24 mouse cellular contexts compared by ENCODE assay signal in the genomic region with DNA sequence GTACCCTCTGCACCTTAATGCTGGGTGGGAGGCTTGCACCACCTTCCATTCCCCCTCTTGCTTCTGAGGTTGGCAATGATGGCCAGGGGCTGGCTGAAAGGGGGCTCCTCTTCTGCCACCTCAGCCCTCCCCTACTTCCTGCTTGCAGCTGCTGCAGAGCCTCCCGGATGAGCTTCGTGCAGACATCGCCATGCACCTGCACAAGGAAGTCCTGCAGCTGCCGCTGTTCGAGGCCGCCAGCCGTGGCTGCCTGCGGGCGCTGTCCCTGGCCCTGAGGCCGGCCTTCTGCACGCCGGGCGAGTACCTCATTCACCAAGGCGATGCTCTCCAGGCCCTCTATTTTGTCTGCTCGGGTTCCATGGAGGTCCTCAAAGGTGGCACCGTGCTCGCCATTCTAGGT. TPM values are rescaled to one million over a fixed set of nuclear protein-coding genes. Genes with fewer than 3 reads are reported as not detected.
A peak's percentile ranks its signal among the peaks of the same experiment; 100 is the strongest.
DNase-seq lines count a peak whose midpoint lies in the region; ATAC-seq lines count a peak whose summit lies in the region.
"Had no signal": no experiment of that assay in that cellular context is flagged by ENCODE, and none has a peak within 500 bp of the region (broad histone marks: within the 10 kb centered on the region; RNA-seq: fewer than 3 reads in every experiment).

No protein-coding gene starts in this region.

- no peak overlapping the region for H3K4me2 ChIP-seq in hindbrain, embryonic 11.5 days (replicated peaks; ENCODE audit: low read depth, low read length)
- H3K4me2 ChIP-seq: forebrain, embryonic 15.5 days; hindbrain, embryonic 13.5 days; intestine, embryonic 15.5 days; liver, embryonic 11.5 days; midbrain, embryonic 15.5 days had no signal

- no peaks in the 10 kb centered on the region for H3K36me3 ChIP-seq in hindbrain, embryonic 10.5 days
- no peaks in the 10 kb centered on the region for H3K36me3 ChIP-seq in hindbrain, embryonic 11.5 days (ENCODE audit: control insufficient read depth, insufficient read depth, low read length)
- no peaks in the 10 kb centered on the region for H3K36me3 ChIP-seq in splenic B cell, adult 2 months (ENCODE audit: control insufficient read depth, insufficient read depth, low read length, poor library complexity, severe bottlenecking)
- H3K36me3 ChIP-seq: embryonic facial prominence, embryonic 10.5 days; forebrain, embryonic 15.5 days; hindbrain, embryonic 13.5 days; intestine, embryonic 15.5 days; midbrain, embryonic 15.5 days had no signal

- H3K27me3 ChIP-seq in hindbrain, embryonic 10.5 days (ENCODE audit: insufficient read depth, poor library complexity, severe bottlenecking), result peaks cover 56% of the 10 kb centered on the region
- H3K27me3 ChIP-seq in hindbrain, embryonic 11.5 days (ENCODE audit: control insufficient read depth, insufficient read depth, low read length), result peaks cover 8% of the 10 kb centered on the region; the same call in 1 of the 2 replicates
- no peaks in the 10 kb centered on the region for H3K27me3 ChIP-seq in splenic B cell, adult 2 months (ENCODE audit: control insufficient read depth, insufficient read depth, low read length, poor library complexity, severe bottlenecking)

- no peaks in the 10 kb centered on the region for H3K9me3 ChIP-seq in hindbrain, embryonic 10.5 days
- no peaks in the 10 kb centered on the region for H3K9me3 ChIP-seq in hindbrain, embryonic 11.5 days (ENCODE audit: control insufficient read depth, low read length)
- H3K9me3 ChIP-seq: embryonic facial prominence, embryonic 10.5 days; forebrain, embryonic 15.5 days; hindbrain, embryonic 13.5 days; intestine, embryonic 15.5 days; midbrain, embryonic 15.5 days had no signal

- H3K9ac ChIP-seq in hindbrain, embryonic 11.5 days (ENCODE audit: low read depth, low read length), result no peak overlapping the region
- H3K9ac ChIP-seq: forebrain, embryonic 15.5 days; hindbrain, embryonic 13.5 days; intestine, embryonic 15.5 days; midbrain, embryonic 15.5 days had no signal

- no peak for ATAC-seq in hindbrain, embryonic 11.5 days (ENCODE audit: low FRiP score)
- peak; percentile 40 for ATAC-seq in activated CD4-positive, CD25-positive, alpha-beta regulatory T cell, adult 4 months
- no peak for ATAC-seq in erythroid progenitor cell, adult 5-6 weeks (replicated peaks; ENCODE audit: low FRiP score, poor library complexity, severe bottlenecking)
- ATAC-seq: forebrain, embryonic 15.5 days; midbrain, embryonic 15.5 days had no signal

- H3K4me1 ChIP-seq in hindbrain, embryonic 10.5 days (replicated peaks), result peaks cover 31% of the 10 kb centered on the region
- H3K4me1 ChIP-seq in hindbrain, embryonic 11.5 days (replicated peaks; ENCODE audit: control insufficient read depth, insufficient read depth, low read length), result 0 out of 2 replicates have a peak, but pooled peaks cover 2% of the 10 kb centered on the region
- H3K4me1 ChIP-seq: forebrain, embryonic 15.5 days; hindbrain, embryonic 13.5 days; midbrain, embryonic 15.5 days had no signal

- no peak for DNase-seq in hindbrain, embryonic 10.5 days (ENCODE audit: low spot score)
- DNase-seq in hindbrain, embryonic 11.5 days (ENCODE audit: low spot score), result no peak
- DNase-seq in splenic B cell, adult 2 months (ENCODE audit: low read depth, low spot score), result peak; percentile 17
- DNase-seq in thymus, postnatal 36 days, result peak; percentile 81 to 90
- no peak for DNase-seq in layer of hippocampus, postnatal 36 days
- DNase-seq in frontal cortex, postnatal 10 days (ENCODE audit: low spot score in 2 of 2), result no peak
- DNase-seq: adrenal gland, postnatal 25 days; B cell, adult 2 months; cerebellum, adult 2 months; heart, postnatal 10 days; kidney, adult 9 months; kidney, postnatal 25 days; lung, adult 18-20 months; lung, postnatal 14 days had no signal

- H3K27ac ChIP-seq in hindbrain, embryonic 10.5 days, result 0 out of 2 replicates have a peak overlapping the region, but pooled peaks have one; percentile 8
- no peak overlapping the region for H3K27ac ChIP-seq in hindbrain, embryonic 11.5 days (ENCODE audit: low read depth, low read length)
- H3K27ac ChIP-seq: embryonic facial prominence, embryonic 10.5 days; forebrain, embryonic 15.5 days; hindbrain, embryonic 13.5 days; intestine, embryonic 15.5 days; left cerebral cortex, adult 2 months; midbrain, embryonic 15.5 days had no signal

- WGBS in hindbrain, embryonic 10.5 days, result 63% methylated on average over 17 of the region's 17 CpGs
- 63% methylated on average over 17 of the region's 17 CpGs for WGBS in hindbrain, embryonic 11.5 days

- H3K4me3 ChIP-seq in hindbrain, embryonic 10.5 days, result no peak overlapping the region
- no peak overlapping the region for H3K4me3 ChIP-seq in hindbrain, embryonic 11.5 days (ENCODE audit: low read depth, low read length)
- H3K4me3 ChIP-seq: embryonic facial prominence, embryonic 10.5 days; forebrain, embryonic 15.5 days; hindbrain, embryonic 13.5 days; intestine, embryonic 15.5 days; left cerebral cortex, adult 2 months; midbrain, embryonic 15.5 days had no signal

RNA-seq across cellular contexts. Expression of a gene that starts 9.1 kb away (rescaled TPM):
- polyA plus RNA-seq in hindbrain, embryonic 10.5 days (2016; fragmentation: Nextera tagmentation; extraction: Ambion mirVana), result 0.04 and 0.12 TPM in 2 replicates
- polyA plus RNA-seq in hindbrain, embryonic 11.5 days (2014; fragmentation: Nextera tagmentation; extraction: Ambion mirVana), result 0.12 and 0.14 TPM in 2 replicates
- not detected for polyA plus RNA-seq in activated CD4-positive, CD25-positive, alpha-beta regulatory T cell, adult 4 months (2017; shearing (Covaris generic))
- total RNA-seq in layer of hippocampus, postnatal 36 days (2021), result 10 to 100 TPM; 71.6 to 78.9 TPM
- not detected in 2 replicates for total RNA-seq in erythroid progenitor cell, adult 5-6 weeks (2015; ENCODE audit: low replicate concordance)
- not detected in 2 replicates for total RNA-seq in erythroid progenitor cell, adult 5-6 weeks (2017; ENCODE audit: low replicate concordance)
- total RNA-seq: megakaryocyte, adult 5-6 weeks had no signal

RNA-seq across cellular contexts. Expression of a gene that starts 18.0 kb away (rescaled TPM):
- polyA plus RNA-seq in hindbrain, embryonic 10.5 days (2016; fragmentation: Nextera tagmentation; extraction: Ambion mirVana), result 194 and 213 TPM in 2 replicates
- polyA plus RNA-seq in hindbrain, embryonic 11.5 days (2014; fragmentation: Nextera tagmentation; extraction: Ambion mirVana), result 184 and 193 TPM in 2 replicates
- 10 to 100 TPM; 54.8 to 55.6 TPM for polyA plus RNA-seq in activated CD4-positive, CD25-positive, alpha-beta regulatory T cell, adult 4 months (2017; shearing (Covaris generic))
- total RNA-seq in layer of hippocampus, postnatal 36 days (2021), result 10 to 100 TPM; 63.3 to 71.5 TPM
- 18.4 and 26.4 TPM in 2 replicates for total RNA-seq in erythroid progenitor cell, adult 5-6 weeks (2015; ENCODE audit: low replicate concordance)
- 13.4 and 15.5 TPM in 2 replicates for total RNA-seq in erythroid progenitor cell, adult 5-6 weeks (2017; ENCODE audit: low replicate concordance)

Comparison
In these comparisons a context has a peak if more than half of its experiments do, and no peak if none do; other contexts are left out.
1. DNase-seq: peak in splenic B cell, adult 2 months (single experiment) and thymus, postnatal 36 days (2 of 2); none in hindbrain, embryonic 10.5 days (single experiment), hindbrain, embryonic 11.5 days (single experiment), layer of hippocampus, postnatal 36 days (0 of 2) and frontal cortex, postnatal 10 days (0 of 2).